27 mouse cellular contexts compared by ENCODE assay signal in the genomic region with DNA sequence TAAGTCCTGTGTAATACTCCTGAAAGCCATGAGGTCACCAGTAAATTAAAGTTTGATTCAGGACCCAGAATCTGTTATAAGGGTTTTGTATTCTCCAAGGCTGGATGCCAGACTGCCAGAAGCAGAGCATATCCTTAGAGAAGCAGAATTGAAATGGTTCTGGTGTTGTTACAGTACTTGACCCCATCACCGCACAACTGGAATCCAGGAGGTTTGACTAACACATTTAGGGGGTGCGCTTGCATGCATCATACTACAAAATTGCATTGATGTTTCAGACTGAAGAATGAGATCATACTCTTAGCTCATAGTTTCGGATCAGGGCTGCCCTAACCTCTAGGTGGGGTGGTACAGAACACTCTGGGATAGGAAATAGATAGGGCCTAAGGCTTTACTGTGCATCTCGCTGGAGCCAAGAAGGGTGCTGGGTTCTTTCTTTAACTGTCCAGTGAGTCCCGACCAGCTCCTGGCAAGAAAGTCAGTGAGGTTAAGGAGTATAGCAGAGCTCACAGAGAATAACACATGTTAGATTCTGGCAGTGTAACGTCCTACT.
DNase-seq lines count a peak whose midpoint lies in the region; ATAC-seq and TF ChIP-seq lines count a peak whose summit lies in the region.
"Had no signal": no experiment of that assay in that cellular context is flagged by ENCODE, and none has a peak within 500 bp of the region (broad histone marks: within the 10 kb centered on the region; RNA-seq: fewer than 3 reads in every experiment).

No protein-coding gene starts in this region.

- 87% methylated on average over 6 of the region's 6 CpGs for WGBS in midbrain, embryonic 11.5 days
- WGBS in midbrain, embryonic 14.5 days: 84% methylated on average over 6 of the region's 6 CpGs
- 91% methylated on average over 6 of the region's 6 CpGs for WGBS in forebrain, postnatal 0 days

- no peaks in the 10 kb centered on the region for H3K27me3 ChIP-seq in midbrain, embryonic 11.5 days (ENCODE audit: control insufficient read depth, insufficient read depth, low read length)
- H3K27me3 ChIP-seq in midbrain, embryonic 14.5 days (ENCODE audit: control insufficient read depth, insufficient read depth, low read length): no peaks in the 10 kb centered on the region
- no peaks in the 10 kb centered on the region for H3K27me3 ChIP-seq in forebrain, postnatal 0 days (ENCODE audit: insufficient read depth, low read length)
- H3K27me3 ChIP-seq: heart, embryonic 12.5 days; liver, embryonic 15.5 days; neural tube, embryonic 12.5 days had no signal

- no peaks in the 10 kb centered on the region for H3K4me1 ChIP-seq in midbrain, embryonic 11.5 days (ENCODE audit: control insufficient read depth, insufficient read depth, low read length)
- H3K4me1 ChIP-seq in midbrain, embryonic 14.5 days (ENCODE audit: control insufficient read depth, insufficient read depth, low read length): no peaks in the 10 kb centered on the region
- no peaks in the 10 kb centered on the region for H3K4me1 ChIP-seq in forebrain, postnatal 0 days (ENCODE audit: insufficient read depth)
- H3K4me1 ChIP-seq: forebrain, embryonic 15.5 days; heart, embryonic 12.5 days; liver, embryonic 15.5 days; midbrain, embryonic 10.5 days; neural tube, embryonic 12.5 days had no signal

- no peaks in the 10 kb centered on the region for H3K9me3 ChIP-seq in midbrain, embryonic 11.5 days (ENCODE audit: control insufficient read depth, low read length)
- H3K9me3 ChIP-seq in midbrain, embryonic 14.5 days (ENCODE audit: control insufficient read depth, low read length): no peaks in the 10 kb centered on the region
- no peaks in the 10 kb centered on the region for H3K9me3 ChIP-seq in forebrain, postnatal 0 days (ENCODE audit: low read length)
- H3K9me3 ChIP-seq: forebrain, embryonic 10.5 days; forebrain, embryonic 15.5 days; heart, embryonic 12.5 days; liver, embryonic 15.5 days; midbrain, embryonic 10.5 days; neural tube, embryonic 12.5 days had no signal

- H3K9ac ChIP-seq in midbrain, embryonic 11.5 days (ENCODE audit: low read length): no peak overlapping the region
- no peak overlapping the region for H3K9ac ChIP-seq in midbrain, embryonic 14.5 days (replicated peaks; ENCODE audit: low read length)
- H3K9ac ChIP-seq in forebrain, postnatal 0 days: no peak overlapping the region
- H3K9ac ChIP-seq: forebrain, embryonic 15.5 days; heart, embryonic 12.5 days; hindbrain, embryonic 14.5 days; liver, embryonic 15.5 days; lung, embryonic 14.5 days; neural tube, embryonic 12.5 days had no signal

- no peak for ATAC-seq in midbrain, embryonic 11.5 days (ENCODE audit: low FRiP score)
- no peak for ATAC-seq in midbrain, embryonic 14.5 days (ENCODE audit: low FRiP score, low TSS enrichment)
- no peak for ATAC-seq in forebrain, postnatal 0 days
- ATAC-seq: forebrain, embryonic 15.5 days; intestine, postnatal 0 days had no signal

- H3K4me3 ChIP-seq in midbrain, embryonic 11.5 days (ENCODE audit: low read depth, low read length): no peak overlapping the region
- H3K4me3 ChIP-seq in midbrain, embryonic 14.5 days (replicated peaks; ENCODE audit: low read depth, low read length): no peak overlapping the region
- H3K4me3 ChIP-seq in forebrain, postnatal 0 days (ENCODE audit: low read depth, low read length): no peak overlapping the region
- H3K4me3 ChIP-seq: forebrain, embryonic 10.5 days; forebrain, embryonic 15.5 days; heart, embryonic 12.5 days; liver, embryonic 15.5 days; midbrain, embryonic 10.5 days; myocyte; neural tube, embryonic 12.5 days had no signal

- no peaks in the 10 kb centered on the region for H3K36me3 ChIP-seq in midbrain, embryonic 11.5 days (ENCODE audit: control insufficient read depth, insufficient read depth, low read length)
- H3K36me3 ChIP-seq in midbrain, embryonic 14.5 days (ENCODE audit: control insufficient read depth, insufficient read depth, low read length): no peaks in the 10 kb centered on the region
- H3K36me3 ChIP-seq in forebrain, postnatal 0 days (ENCODE audit: insufficient read depth): no peaks in the 10 kb centered on the region
- H3K36me3 ChIP-seq: forebrain, embryonic 10.5 days; forebrain, embryonic 15.5 days; heart, embryonic 12.5 days; liver, embryonic 15.5 days; midbrain, embryonic 10.5 days; neural tube, embryonic 12.5 days had no signal

- no peak for TF ChIP-seq CTCF in forebrain, postnatal 0 days (IDR thresholded peaks at IDR 0.05; ENCODE audit: low read depth)

- no peak overlapping the region for H3K27ac ChIP-seq in midbrain, embryonic 11.5 days (ENCODE audit: low read depth, low read length)
- no peak overlapping the region for H3K27ac ChIP-seq in midbrain, embryonic 14.5 days (replicated peaks; ENCODE audit: low read depth, low read length)
- H3K27ac ChIP-seq in forebrain, postnatal 0 days (ENCODE audit: low read depth, low read length): no peak overlapping the region
- H3K27ac ChIP-seq: forebrain, embryonic 10.5 days; forebrain, embryonic 15.5 days; hindbrain, embryonic 14.5 days; liver, embryonic 15.5 days; midbrain, embryonic 10.5 days; neural tube, embryonic 12.5 days; stomach, postnatal 0 days had no signal

- DNase-seq in gastrocnemius, adult 18-20 months (ENCODE audit: low spot score): peak; percentile 36
- DNase-seq in gastrocnemius, postnatal 10 days: no peak
- peak; percentile 57 for DNase-seq in midbrain, embryonic 11.5 days (ENCODE audit: low spot score, missing footprints)
- DNase-seq in midbrain, embryonic 14.5 days: no peak
- DNase-seq in gastrocnemius, postnatal 25 days: peak; percentile 35
- peak; percentile 59 for DNase-seq in skeletal muscle tissue, adult 2 months (ENCODE audit: low read depth, low spot score)
- DNase-seq in forebrain, postnatal 0 days: no peak
- DNase-seq in adrenal gland, postnatal 36 days: no peak
- DNase-seq: adrenal gland, adult 2 months; cerebellum, adult 2 months; cerebellum, postnatal 14 days; kidney, postnatal 14 days; lung, embryonic 14.5 days; lung, postnatal 14 days; right cerebral cortex, adult 18-20 months; thymus, adult 2 months; thymus, postnatal 36 days had no signal

- H3K4me2 ChIP-seq in midbrain, embryonic 11.5 days: no peak overlapping the region
- H3K4me2 ChIP-seq in midbrain, embryonic 14.5 days (ENCODE audit: low read length): no peak overlapping the region
- H3K4me2 ChIP-seq in forebrain, postnatal 0 days (ENCODE audit: low read depth): no peak overlapping the region
- H3K4me2 ChIP-seq: forebrain, embryonic 15.5 days; heart, embryonic 12.5 days; hindbrain, embryonic 14.5 days; liver, embryonic 15.5 days; lung, embryonic 14.5 days; neural tube, embryonic 12.5 days had no signal

Comparison
In these comparisons a context has a peak if more than half of its experiments do, and no peak if none do; other contexts are left out.
1. DNase-seq: peak in gastrocnemius, adult 18-20 months (single experiment), midbrain, embryonic 11.5 days (single experiment), gastrocnemius, postnatal 25 days (single experiment) and skeletal muscle tissue, adult 2 months (single experiment); none in gastrocnemius, postnatal 10 days (single experiment), midbrain, embryonic 14.5 days (single experiment), forebrain, postnatal 0 days (single experiment) and adrenal gland, postnatal 36 days (0 of 2).